Mouse (Mus musculus): ENCODE measurements around the gene Senp6.

DNA sequence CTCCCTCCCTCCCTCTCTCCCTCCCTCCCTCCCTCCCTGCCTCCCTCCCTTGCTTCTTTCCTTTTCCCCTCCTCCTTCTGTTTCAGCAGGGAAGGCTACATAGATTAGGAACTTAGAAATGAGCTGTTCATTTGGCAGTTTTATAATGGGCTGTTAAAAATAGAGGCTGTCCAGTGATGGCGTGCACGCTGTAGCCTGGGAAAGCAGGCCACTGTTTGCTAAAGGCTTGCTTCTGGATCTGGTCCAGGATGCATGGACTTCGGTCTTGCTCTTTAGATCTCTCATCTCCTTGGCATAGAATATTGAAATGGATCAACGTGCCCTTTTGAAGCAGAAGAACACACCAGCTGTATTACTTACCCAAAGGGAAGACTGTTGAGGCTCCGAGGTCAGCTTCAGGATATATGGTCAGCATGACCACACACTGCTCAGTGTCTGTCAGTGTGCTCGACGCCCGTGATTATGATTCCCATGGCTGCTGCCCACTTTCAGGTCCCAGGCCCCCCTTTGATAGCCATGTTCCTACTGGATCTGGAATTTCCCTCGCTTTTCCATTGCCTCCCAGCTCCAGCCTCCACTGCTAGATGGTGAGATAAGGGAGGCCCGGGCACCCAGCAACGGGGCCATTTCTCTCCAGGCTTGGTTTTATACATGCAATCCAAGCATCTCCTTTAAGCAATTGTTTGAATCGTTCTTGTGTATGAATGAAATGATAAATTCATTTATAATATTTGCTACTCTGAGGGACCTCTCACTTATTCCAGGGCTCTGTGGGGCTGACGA is 110.2 kb downstream of the Senp6 start:
- TF ChIP-seq CTCF (IDR thresholded peaks at IDR 0.05; ENCODE audit: control insufficient read depth, insufficient read depth, insufficient replicate concordance, low read depth, low read length) = no peak
- no peak for TF ChIP-seq POLR2A (IDR thresholded peaks at IDR 0.05; ENCODE audit: control insufficient read depth, low read depth, low read length)

All from testis, adult 2 months (tissue).